Mouse (Mus musculus): Measurements from ENCODE around the gene Mut.

DNA sequence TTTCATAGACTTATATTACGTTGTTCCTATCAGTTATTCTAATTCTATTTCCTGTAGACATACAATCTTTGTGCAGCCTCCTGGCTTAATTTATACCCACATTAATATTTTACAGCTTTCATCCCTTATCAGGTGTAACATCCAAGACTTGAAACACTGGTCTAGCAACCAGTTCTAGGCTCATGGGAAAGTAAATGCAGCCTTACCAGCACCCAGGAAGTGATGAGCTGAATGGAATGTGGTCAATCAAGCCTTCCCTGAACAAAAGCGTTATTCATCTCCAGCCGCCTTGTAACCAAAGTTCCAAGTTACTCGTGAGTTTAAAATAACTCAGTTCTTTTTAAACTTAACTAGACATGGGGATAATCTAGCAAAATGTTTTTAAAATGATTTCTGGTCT lies 49.3 kb upstream of the Mut start:
- TF ChIP-seq CTCF (IDR thresholded peaks at IDR 0.05; ENCODE audit: low read depth) = no peak
- TF ChIP-seq EP300 (IDR thresholded peaks at IDR 0.05; ENCODE audit: low read depth) = no peak

Data from liver, embryonic 14.5 days (tissue).